In genomic region chr2:116424131-116424530, GRCm38 (mm10) we compare ENCODE assay signal across 12 mouse cellular contexts.
"Had no signal": no experiment of that assay in that cellular context is flagged by ENCODE, and none has a peak within 500 bp of the region (broad histone marks: within the 10 kb centered on the region; RNA-seq: fewer than 3 reads in every experiment).

No protein-coding gene starts in this region.

- DNase-seq: gastrocnemius, adult 2 months; gastrocnemius, postnatal 10 days; gastrocnemius, postnatal 25 days; heart, adult 18-20 months; heart, postnatal 10 days; heart, postnatal 4 days; kidney, adult 18-20 months; kidney, adult 8-10 months; kidney, postnatal 10 days; kidney, postnatal 25 days; kidney, postnatal 4 days; left cerebral cortex, postnatal 4 days had no signal
